Mouse (Mus musculus): ENCODE results near the gene Kif21b. TPM values are rescaled to one million over a fixed set of nuclear protein-coding genes. Genes with fewer than 3 reads are reported as not detected.

Gene Kif21b
- polyA plus RNA-seq, 2 experiments, result 1.2 to 1.8 TPM

- ATAC-seq (ENCODE audit: insufficient read depth) (no peak), DNase-seq (ENCODE audit: low read depth in 3 of 3, low spot score in 3 of 3) (no peak)
- H3K4me3 ChIP-seq (ENCODE audit: insufficient read depth in 1 of 2, low read depth in 2 of 2, low read length in 2 of 2), result no peak overlapping the region
- no peaks in the 10 kb centered on the region for H3K4me1 ChIP-seq (replicated peaks; ENCODE audit: control insufficient read depth in 2 of 2, insufficient read depth in 2 of 2, low read length in 1 of 2)
- H3K36me3 ChIP-seq (replicated peaks; ENCODE audit: control insufficient read depth, insufficient read depth, low read depth), result no peaks in the 10 kb centered on the region
- H3K4me2 ChIP-seq (ENCODE audit: low read depth), result no peak overlapping the region
- H3K9me3 ChIP-seq (ENCODE audit: control insufficient read depth, low read length), result no peaks in the 10 kb centered on the region
- no peak overlapping the region for H3K27ac ChIP-seq
- TF ChIP-seq EP300 (IDR thresholded peaks at IDR 0.05; ENCODE audit: low read depth), result no peak
- no peak for TF ChIP-seq CTCF (IDR thresholded peaks at IDR 0.05; ENCODE audit: low read depth)
- no peak overlapping the region for H3K9ac ChIP-seq (replicated peaks)
- WGBS (ENCODE audit: insufficient replicate concordance), result 64% methylated on average over 5 of the region's 5 CpGs
- H3K27me3 ChIP-seq (ENCODE audit: control insufficient read depth, insufficient read depth, low read length), result no peaks in the 10 kb centered on the region; the same call in 1 of the 2 replicates
These were observed 36.4 kb upstream of the Kif21b start for GRCm38 (mm10) chr1:136094807-136095206.

GRCm38 (mm10) chr1:136102094-136102493 lies 29.1 kb upstream of the Kif21b start:
- Histone ChIP-seq H3K9me3 (ENCODE audit: control insufficient read depth, low read length) (no peaks in the 10 kb centered on the region), H3K36me3 (replicated peaks; ENCODE audit: control insufficient read depth, insufficient read depth, low read depth) (no peaks in the 10 kb centered on the region), H3K4me2 (ENCODE audit: low read depth) (peak overlapping the region; percentile 36; the same call in 1 of the 2 replicates), H3K27me3 (ENCODE audit: control insufficient read depth, insufficient read depth, low read length) (no peaks in the 10 kb centered on the region), H3K9ac (replicated peaks) (no peak overlapping the region), H3K4me3 (ENCODE audit: insufficient read depth in 1 of 2, low read depth in 2 of 2, low read length in 2 of 2) (no peak overlapping the region), H3K27ac (no peak overlapping the region), H3K4me1 (replicated peaks; ENCODE audit: control insufficient read depth in 2 of 2, insufficient read depth in 2 of 2, low read length in 1 of 2) (peaks cover 13 to 29% of the 10 kb centered on the region in 2 experiments)
- no peak for TF ChIP-seq EP300 (IDR thresholded peaks at IDR 0.05; ENCODE audit: low read depth)
- 0 out of 2 replicates have a peak, but pooled peaks have one; percentile 4 for TF ChIP-seq CTCF (IDR thresholded peaks at IDR 0.05; ENCODE audit: low read depth)
- WGBS (ENCODE audit: insufficient replicate concordance), result 23% methylated on average over 4 of the region's 4 CpGs
- DNase-seq (ENCODE audit: low read depth in 3 of 3, low spot score in 3 of 3) (peak in 1 of 3 experiments; percentile 22), ATAC-seq (ENCODE audit: insufficient read depth) (peak; percentile 65; the same call in 1 of the 2 replicates)

GRCm38 (mm10) chr1:136102551-136102950 lies 28.6 kb upstream of the Kif21b start:
- no peak for TF ChIP-seq CTCF (IDR thresholded peaks at IDR 0.05; ENCODE audit: low read depth)
- TF ChIP-seq EP300 (IDR thresholded peaks at IDR 0.05; ENCODE audit: low read depth), result no peak
- H3K36me3 ChIP-seq (replicated peaks; ENCODE audit: control insufficient read depth, insufficient read depth, low read depth), result no peaks in the 10 kb centered on the region
- no peak overlapping the region; the same call in 1 of the 2 replicates for H3K27ac ChIP-seq
- peak overlapping the region; percentile 36 for H3K4me2 ChIP-seq (ENCODE audit: low read depth)
- H3K4me1 ChIP-seq (replicated peaks; ENCODE audit: control insufficient read depth in 2 of 2, insufficient read depth in 2 of 2, low read length in 1 of 2), result peaks cover 13 to 29% of the 10 kb centered on the region in 2 experiments
- ATAC-seq (ENCODE audit: insufficient read depth) (peak; percentile 47; the same call in 1 of the 2 replicates), DNase-seq (ENCODE audit: low read depth in 3 of 3, low spot score in 3 of 3) (no peak)
- no peak overlapping the region; the same call in 1 of the 2 replicates for H3K9ac ChIP-seq (replicated peaks)
- H3K9me3 ChIP-seq (ENCODE audit: control insufficient read depth, low read length), result no peaks in the 10 kb centered on the region
- no peak overlapping the region for H3K4me3 ChIP-seq (ENCODE audit: insufficient read depth in 1 of 2, low read depth in 2 of 2, low read length in 2 of 2)
- 34% methylated on average over 3 of the region's 3 CpGs for WGBS (ENCODE audit: insufficient replicate concordance)
- H3K27me3 ChIP-seq (ENCODE audit: control insufficient read depth, insufficient read depth, low read length), result no peaks in the 10 kb centered on the region; the same call in 1 of the 2 replicates

- Histone ChIP-seq H3K4me1 (replicated peaks; ENCODE audit: control insufficient read depth in 2 of 2, insufficient read depth in 2 of 2, low read length in 1 of 2) (peaks cover 13 to 29% of the 10 kb centered on the region in 2 experiments), H3K9ac (replicated peaks) (no peak overlapping the region; the same call in 1 of the 2 replicates), H3K4me2 (ENCODE audit: low read depth) (peak overlapping the region; percentile 36), H3K27ac (no peak overlapping the region; the same call in 1 of the 2 replicates), H3K9me3 (ENCODE audit: control insufficient read depth, low read length) (no peaks in the 10 kb centered on the region), H3K27me3 (ENCODE audit: control insufficient read depth, insufficient read depth, low read length) (no peaks in the 10 kb centered on the region; the same call in 1 of the 2 replicates), H3K4me3 (ENCODE audit: insufficient read depth in 1 of 2, low read depth in 2 of 2, low read length in 2 of 2) (no peak overlapping the region), H3K36me3 (replicated peaks; ENCODE audit: control insufficient read depth, insufficient read depth, low read depth) (no peaks in the 10 kb centered on the region)
- 17% methylated on average over 2 of the region's 2 CpGs for WGBS (ENCODE audit: insufficient replicate concordance)
- TF ChIP-seq CTCF (IDR thresholded peaks at IDR 0.05; ENCODE audit: low read depth), result no peak
- 0 out of 2 replicates have a peak, but pooled peaks have one; percentile 7 for TF ChIP-seq EP300 (IDR thresholded peaks at IDR 0.05; ENCODE audit: low read depth)
- peak; percentile 82 for ATAC-seq (ENCODE audit: insufficient read depth)
- peak in 2 of 3 experiments; percentile 26 to 27 for DNase-seq (ENCODE audit: low read depth in 3 of 3, low spot score in 3 of 3)
These were observed 28.2 kb upstream of the Kif21b start for GRCm38 (mm10) chr1:136102981-136103380.

GRCm38 (mm10) chr1:136103696-136104095 lies 27.5 kb upstream of the Kif21b start:
- peaks cover 13 to 29% of the 10 kb centered on the region in 2 experiments for H3K4me1 ChIP-seq (replicated peaks; ENCODE audit: control insufficient read depth in 2 of 2, insufficient read depth in 2 of 2, low read length in 1 of 2)
- DNase-seq (ENCODE audit: low read depth in 3 of 3, low spot score in 3 of 3) (no peak), ATAC-seq (ENCODE audit: insufficient read depth) (no peak)
- H3K27ac ChIP-seq, result no peak overlapping the region
- no peak for TF ChIP-seq EP300 (IDR thresholded peaks at IDR 0.05; ENCODE audit: low read depth)
- TF ChIP-seq CTCF (IDR thresholded peaks at IDR 0.05; ENCODE audit: low read depth), result no peak
- no peak overlapping the region for H3K4me2 ChIP-seq (ENCODE audit: low read depth)
- no peak overlapping the region for H3K4me3 ChIP-seq (ENCODE audit: insufficient read depth in 1 of 2, low read depth in 2 of 2, low read length in 2 of 2)
- H3K9me3 ChIP-seq (ENCODE audit: control insufficient read depth, low read length), result no peaks in the 10 kb centered on the region
- H3K9ac ChIP-seq (replicated peaks), result no peak overlapping the region
- H3K27me3 ChIP-seq (ENCODE audit: control insufficient read depth, insufficient read depth, low read length), result no peaks in the 10 kb centered on the region; the same call in 1 of the 2 replicates
- WGBS (ENCODE audit: insufficient replicate concordance), result 46% methylated on average over 7 of the region's 7 CpGs
- no peaks in the 10 kb centered on the region for H3K36me3 ChIP-seq (replicated peaks; ENCODE audit: control insufficient read depth, insufficient read depth, low read depth)

Data from liver, embryonic 14.5 days (tissue).